Comparison of ENCODE assay signal across 16 mouse cellular contexts in the genomic region with DNA sequence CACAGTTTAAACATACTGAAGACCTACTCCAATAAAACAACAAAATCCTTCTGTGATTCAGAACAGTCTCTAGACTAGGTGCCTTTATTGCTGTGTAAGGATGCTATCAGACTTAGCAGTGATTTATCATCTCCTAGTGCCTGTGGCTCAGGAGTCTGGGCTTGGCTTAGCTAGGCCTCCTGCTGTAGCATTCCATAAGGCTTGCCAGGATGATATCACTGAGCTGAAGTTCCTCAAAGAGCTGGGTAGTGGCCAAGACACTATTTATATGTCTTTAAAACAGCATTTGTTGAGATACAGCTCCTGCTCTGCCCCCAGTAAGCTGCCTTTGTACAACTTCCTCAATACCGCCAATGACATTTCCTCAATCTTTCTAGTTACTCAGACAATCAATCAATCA.
DNase-seq lines count a peak whose midpoint lies in the region.
"Had no signal": no experiment of that assay in that cellular context is flagged by ENCODE, and none has a peak within 500 bp of the region (broad histone marks: within the 10 kb centered on the region; RNA-seq: fewer than 3 reads in every experiment).

No protein-coding gene starts in this region.

- peak; percentile 6 for DNase-seq in cerebellum, adult 9-10 months
- no peak for DNase-seq in cerebellum, adult 9-11 months
- DNase-seq in frontal cortex, adult 2 months (ENCODE audit: extremely low spot score in 1 of 2, low spot score in 1 of 2): peak; percentile 5 to 53
- no peak for DNase-seq in frontal cortex, postnatal 25 days (ENCODE audit: low spot score in 2 of 2)
- peak; percentile 26 to 37 for DNase-seq in heart, postnatal 10 days
- DNase-seq in heart, adult 9 months (ENCODE audit: low spot score in 2 of 2): no peak
- DNase-seq in right cerebral cortex, adult 2 months (ENCODE audit: low spot score in 2 of 2): peak; percentile 5
- no peak for DNase-seq in right cerebral cortex, postnatal 4 days
- DNase-seq: adrenal gland, postnatal 14 days; heart, adult 2 months; kidney, adult 11 months; kidney, postnatal 14 days; left cerebral cortex, postnatal 4 days; lung, adult 18-20 months; lung, postnatal 36 days; right cerebral cortex, postnatal 25 days had no signal

- intact Hi-C loops in heart, postnatal 10 days (cut with DNase I): no loop called here

Comparison
In these comparisons a context has a peak if more than half of its experiments do, and no peak if none do; other contexts are left out.
1. DNase-seq: peak in cerebellum, adult 9-10 months (single experiment), frontal cortex, adult 2 months (2 of 2), heart, postnatal 10 days (2 of 2) and right cerebral cortex, adult 2 months (2 of 2); none in cerebellum, adult 9-11 months (single experiment), frontal cortex, postnatal 25 days (0 of 2), heart, adult 9 months (0 of 2) and right cerebral cortex, postnatal 4 days (single experiment).